Mouse (Mus musculus) heart, adult 2 months (tissue): Measurements from ENCODE around the gene Glce. TPM values are rescaled to one million over a fixed set of nuclear protein-coding genes. Genes with fewer than 3 reads are reported as not detected.

Source experiments
- DNase-seq, 2 experiments: peaks; one replicate each; pipeline ENCODE4 v3.0.0; 2021
- H3K27ac ChIP-seq: fragments of 200-600 bp; 2 replicates; pipeline ENCODE4 v1.8.1; 2022
- H3K27me3 ChIP-seq: fragments of 200-500 bp; 2 replicates; pipeline ENCODE4 v1.6.1; 2012; ENCODE audit warnings: mild to moderate bottlenecking, low read length, inconsistent platforms, mixed read lengths; ENCODE audit not compliant: control insufficient read depth, insufficient read depth
- H3K36me3 ChIP-seq: fragments of 200-500 bp; 2 replicates; pipeline ENCODE4 v1.6.1; 2012; ENCODE audit warnings: low read length, inconsistent platforms; ENCODE audit not compliant: control insufficient read depth, insufficient read depth
- H3K4me1 ChIP-seq: fragments of 200-500 bp; 2 replicates; pipeline ENCODE4 v1.6.1; 2011; ENCODE audit warnings: low read length; ENCODE audit not compliant: control insufficient read depth, insufficient read depth
- H3K4me3 ChIP-seq: fragments of 200-600 bp; 2 replicates; pipeline ENCODE4 v1.8.1; 2022
- H3K79me2 ChIP-seq: fragments of 200-500 bp; replicated peaks from 2 replicates; pipeline ENCODE4 v1.6.1; 2012; ENCODE audit warnings: mild to moderate bottlenecking, inconsistent platforms, low read length, moderate library complexity, mixed read lengths; ENCODE audit not compliant: control insufficient read depth, insufficient read depth
- H3K9ac ChIP-seq: fragments of 200-500 bp; 2 replicates; pipeline ENCODE4 v1.6.1; 2012; ENCODE audit warnings: low read depth, mild to moderate bottlenecking, control low read depth, inconsistent platforms, low read length, mixed read lengths
- CTCF ChIP-seq: fragments of 200-600 bp; IDR thresholded peaks from 2 replicates; pipeline ENCODE4 v1.8.1; 2022; ENCODE audit warnings: antibody characterized with exemption, mild to moderate bottlenecking, moderate library complexity
- EP300 ChIP-seq: fragments of 200-500 bp; IDR thresholded peaks from 2 replicates; pipeline ENCODE4 v1.6.1; 2011; ENCODE audit warnings: low read depth, low read length, control low read depth; ENCODE audit not compliant: insufficient read depth
- POLR2A ChIP-seq: fragments of 200-500 bp; IDR thresholded peaks from 2 replicates; pipeline ENCODE4 v1.6.1; 2011; ENCODE audit warnings: mild to moderate bottlenecking, low read depth, low read length, control low read depth; ENCODE audit not compliant: insufficient read depth
- WGBS: fragments of 180-500 bp; shearing (Covaris S2); methylation state at CpG from one replicate; pipeline ENCODE4 v1.1.7; 2018; 5-methylcytosine and 5-hydroxymethylcytosine counted together
- intact Hi-C: fragments of 180-260 bp; cut with DNase I; formaldehyde crosslinking; loops from one replicate; pipeline ENCODE4 v1.15.1; 2025
- polyA plus RNA-seq: library from polyadenylated mRNA; depleted of rRNA; stranded (reverse); fragments of >200 nt; gene quantifications from 2 replicates; pipeline ENCODE4 v1.2.3, GENCODE M21; 2012
- total RNA-seq, 2 experiments: library from RNA; stranded (reverse); gene quantifications; 2 replicates each; pipeline ENCODE4 v1.2.3; 2021

Glce gene
- total and polyA plus RNA-seq, 3 experiments = 3.2 to 11.9 (median 11.7) TPM

DNA sequence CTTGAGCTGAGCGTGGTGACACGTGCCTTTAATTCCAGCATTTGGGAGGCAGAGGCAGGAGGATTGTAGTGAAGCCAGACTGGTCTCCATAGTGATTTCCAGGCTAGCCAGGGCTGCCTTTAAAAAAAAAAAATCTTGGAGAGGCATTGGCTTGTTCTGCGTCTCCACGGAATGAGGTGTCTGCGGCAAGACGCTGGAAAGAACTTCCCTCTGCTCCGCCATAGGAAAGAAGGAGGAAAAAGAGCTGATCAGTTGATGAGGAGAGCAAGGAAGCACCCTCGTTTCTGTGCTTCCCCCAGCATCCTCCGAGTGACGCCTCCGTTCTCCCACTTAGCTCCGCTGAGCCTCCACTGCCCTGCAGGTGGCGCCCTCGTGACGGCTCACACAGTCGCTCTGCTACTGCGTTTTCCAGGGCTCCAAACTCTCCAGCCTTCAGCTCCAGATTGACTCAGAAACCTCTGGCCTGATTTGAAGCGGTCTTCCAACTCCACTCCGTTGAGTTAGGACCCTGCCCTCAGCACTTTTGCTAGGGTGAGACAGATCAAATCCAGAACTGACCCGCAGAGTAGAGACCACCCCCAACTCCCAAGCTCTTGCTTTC lies 82.3 kb downstream of the Glce start:
- no peak overlapping the region for H3K9ac ChIP-seq
- WGBS = 7% methylated on average over 20 of the region's 20 CpGs
- no peak overlapping the region for H3K27ac ChIP-seq
- peak; percentile 84 to 92 for DNase-seq
- H3K27me3 ChIP-seq = no peaks in the 10 kb centered on the region
- H3K4me1 ChIP-seq = no peaks in the 10 kb centered on the region; the same call in 1 of the 2 replicates
- H3K36me3 ChIP-seq = no peaks in the 10 kb centered on the region
- TF ChIP-seq EP300 (peak; percentile 88), CTCF (peak; percentile 98; the same call in 1 of the 2 replicates), POLR2A (no peak)
- no peaks in the 10 kb centered on the region for H3K79me2 ChIP-seq
- no peak overlapping the region for H3K4me3 ChIP-seq
- intact Hi-C loops = loop anchor here (1.0 to 2.0 kb wide), 2 partner anchors 81 to 204 kb away; no protein-coding TSS in a partner anchor

DNA sequence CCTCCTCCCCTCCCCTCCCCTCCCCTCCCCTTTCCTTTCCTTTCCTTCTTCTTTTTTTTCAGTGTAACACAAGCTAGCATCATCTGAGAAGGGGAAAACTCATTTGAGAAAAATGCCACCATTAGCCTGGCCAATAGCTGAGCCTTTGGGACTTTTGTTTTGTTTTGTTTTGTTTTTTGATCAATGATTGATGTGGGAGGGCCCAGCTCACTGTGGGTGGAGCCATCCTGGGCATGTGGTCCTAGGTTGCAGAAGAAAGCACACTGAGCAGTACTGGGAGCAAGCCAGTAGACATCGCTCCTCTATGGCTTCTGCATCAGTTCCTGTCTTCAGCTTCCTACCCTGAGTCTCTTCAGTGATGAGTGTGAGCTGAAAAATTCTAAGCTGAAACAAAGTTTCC lies 86.6 kb downstream of the Glce start:
- WGBS = 72% methylated on average over 1 of the region's 1 CpGs
- no peaks in the 10 kb centered on the region for H3K36me3 ChIP-seq
- H3K4me3 ChIP-seq = no peak overlapping the region
- no peak overlapping the region for H3K9ac ChIP-seq
- no peaks in the 10 kb centered on the region for H3K27me3 ChIP-seq
- no peaks in the 10 kb centered on the region for H3K79me2 ChIP-seq
- no peaks in the 10 kb centered on the region; the same call in 1 of the 2 replicates for H3K4me1 ChIP-seq
- intact Hi-C loops = loop anchor here (5.0 to 10.0 kb wide), 2 partner anchors 69 to 519 kb away; no protein-coding TSS in a partner anchor
- DNase-seq = no peak
- TF ChIP-seq CTCF (no peak), EP300 (no peak), POLR2A (no peak)
- H3K27ac ChIP-seq = no peak overlapping the region

DNA sequence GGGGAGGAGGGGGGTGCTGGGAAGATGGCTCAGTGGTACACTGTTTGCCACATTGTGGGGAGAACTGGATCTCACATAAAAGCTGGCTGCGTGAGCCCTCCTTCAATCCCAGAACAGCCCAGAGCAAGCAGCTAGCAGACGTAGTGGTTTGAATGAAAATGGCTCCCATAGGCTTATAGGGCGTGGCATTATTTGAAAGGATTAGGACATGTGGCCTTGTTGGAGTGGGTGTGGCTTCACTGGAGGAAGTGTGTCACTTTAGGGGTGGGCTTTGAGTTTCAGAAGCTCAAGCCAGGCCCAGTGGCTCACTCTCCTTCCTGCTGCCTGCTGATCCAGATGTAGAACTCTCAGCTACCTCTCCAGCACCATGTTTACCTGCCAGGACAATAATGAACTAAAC lies 90.2 kb downstream of the Glce start:
- Histone ChIP-seq H3K4me1 (no peaks in the 10 kb centered on the region), H3K27me3 (no peaks in the 10 kb centered on the region), H3K4me3 (no peak overlapping the region), H3K36me3 (no peaks in the 10 kb centered on the region), H3K9ac (no peak overlapping the region), H3K79me2 (no peaks in the 10 kb centered on the region), H3K27ac (no peak overlapping the region)
- intact Hi-C loops = loop anchor here (10.0 kb wide), 1 partner anchor 523 kb away; no protein-coding TSS in a partner anchor
- no peak for TF ChIP-seq POLR2A
- TF ChIP-seq CTCF = no peak
- no peak for TF ChIP-seq EP300
- WGBS = 94% methylated on average over 3 of the region's 3 CpGs
- no peak for DNase-seq

DNA sequence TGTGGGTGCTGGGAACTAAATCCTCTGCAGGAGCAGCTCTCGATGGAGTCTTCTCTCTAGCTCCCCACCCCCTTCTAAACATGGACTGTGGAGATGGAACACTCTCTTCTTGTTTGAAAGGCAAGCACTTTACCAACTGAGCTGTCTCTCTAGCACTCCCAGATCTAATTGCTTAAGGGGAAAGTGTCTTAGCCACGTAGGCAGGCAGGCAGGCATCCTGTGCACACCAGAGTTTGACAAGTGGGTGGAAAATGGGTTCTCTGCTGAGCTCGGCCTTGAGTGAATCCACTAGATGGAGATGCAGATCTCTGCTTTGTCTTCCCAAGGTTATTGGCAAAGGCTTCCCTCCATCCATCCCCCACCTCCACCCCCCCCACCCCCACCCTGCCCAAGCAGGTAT lies 94.4 kb downstream of the Glce start:
- Histone ChIP-seq H3K27ac (no peak overlapping the region), H3K36me3 (no peaks in the 10 kb centered on the region), H3K9ac (no peak overlapping the region), H3K4me3 (no peak overlapping the region), H3K79me2 (no peaks in the 10 kb centered on the region), H3K27me3 (peaks cover 4% of the 10 kb centered on the region; the same call in 1 of the 2 replicates), H3K4me1 (no peaks in the 10 kb centered on the region; the same call in 1 of the 2 replicates)
- intact Hi-C loops = no loop called here
- DNase-seq = no peak
- TF ChIP-seq EP300 (no peak), CTCF (no peak), POLR2A (no peak)
- 43% methylated on average over 3 of the region's 3 CpGs for WGBS

DNA sequence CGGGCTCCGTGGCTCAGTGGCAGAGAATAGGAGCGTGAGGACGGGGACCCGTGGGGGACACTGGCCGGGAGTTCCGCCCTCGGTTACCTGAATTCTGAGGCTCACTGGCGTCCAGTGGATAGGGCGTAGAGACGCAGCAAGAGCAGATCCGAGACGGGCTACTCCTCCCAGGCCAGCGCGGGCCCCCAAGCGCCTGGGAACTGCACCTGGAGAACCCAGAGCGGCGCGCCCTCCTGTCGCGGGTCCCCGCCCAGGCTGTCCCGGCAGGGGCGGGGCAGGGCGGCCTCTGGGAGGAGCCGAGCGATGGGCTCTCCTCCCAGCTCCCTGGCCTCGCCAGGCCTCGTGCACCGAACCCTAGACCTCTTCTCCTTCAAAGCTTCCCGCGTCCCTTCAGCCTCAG lies 95.9 kb downstream of the Glce start, which contains the start of gene Paqr5:
Gene Paqr5, minus strand, starts transcription at position 257 of the 400 bp plus-strand sequence.
- H3K27me3 ChIP-seq = peaks cover 4% of the 10 kb centered on the region; the same call in 1 of the 2 replicates

DNA sequence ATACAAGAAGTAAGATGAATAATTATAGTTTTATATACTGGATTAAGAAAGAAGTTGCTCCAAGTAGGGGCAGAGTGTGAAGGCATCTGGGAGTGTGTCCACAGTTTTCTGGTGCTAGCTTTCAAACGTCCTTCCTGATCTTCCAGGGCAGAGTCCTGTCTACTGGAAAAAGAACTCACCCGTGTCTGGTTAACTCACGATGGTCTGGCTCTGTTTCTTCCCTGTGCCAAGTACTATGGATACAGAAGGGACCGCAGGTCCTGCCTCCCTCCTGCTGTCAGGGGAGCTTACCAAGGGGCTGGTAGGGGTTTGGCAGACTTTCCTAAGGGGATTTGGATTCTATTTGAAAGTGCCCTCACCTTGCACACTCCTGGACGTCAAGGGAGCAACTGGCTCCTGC lies 97.4 kb downstream of the Glce start:
- peaks cover 4% of the 10 kb centered on the region; the same call in 1 of the 2 replicates for H3K27me3 ChIP-seq
- TF ChIP-seq CTCF (no peak), EP300 (no peak), POLR2A (no peak)
- no peak overlapping the region for H3K27ac ChIP-seq
- intact Hi-C loops = no loop called here
- no peaks in the 10 kb centered on the region for H3K36me3 ChIP-seq
- DNase-seq = no peak
- no peak overlapping the region for H3K9ac ChIP-seq
- WGBS = 41% methylated on average over 5 of the region's 5 CpGs
- no peak overlapping the region for H3K4me3 ChIP-seq
- H3K79me2 ChIP-seq = no peaks in the 10 kb centered on the region
- H3K4me1 ChIP-seq = no peaks in the 10 kb centered on the region; the same call in 1 of the 2 replicates

More for the DNA sequence above, 95.9 kb downstream of the Glce start, which contains the start of gene Paqr5:
- no peaks in the 10 kb centered on the region; the same call in 1 of the 2 replicates for H3K4me1 ChIP-seq
- no peaks in the 10 kb centered on the region for H3K79me2 ChIP-seq
- TF ChIP-seq POLR2A (no peak), EP300 (no peak), CTCF (no peak)
- H3K9ac ChIP-seq = no peak within 1 kb of the TSS
- peak within 1 kb of the TSS; percentile 29 for H3K4me3 ChIP-seq
- no peaks in the 10 kb centered on the region for H3K36me3 ChIP-seq
- DNase-seq = peak; percentile 35 to 49
- H3K27ac ChIP-seq = no peak within 1 kb of the TSS
- intact Hi-C loops = no loop called here
- WGBS = under 1% methylated on average over 32 of the region's 32 CpGs
